Mouse (Mus musculus) CH12.LX (cell line): ENCODE results near the gene Mms19.
A peak's percentile ranks its signal among the peaks of the same experiment; 100 is the strongest.

Experiments used
- BHLHE40 ChIP-seq: IDR thresholded peaks from 2 replicates; pipeline ENCODE4 v1.6.1; 2011; ENCODE audit warnings: mild to moderate bottlenecking, low read depth, low read length, improper control_type of control experiment
- CTCF ChIP-seq, 2 experiments: IDR thresholded peaks in 1 of 2; conservative IDR thresholded peaks in 1 of 2; 2 replicates each; pipeline ENCODE4 v1.5.1; 2011 to 2012; ENCODE audit warnings: low read depth in 2 of 2, low read length in 2 of 2, improper control_type of control experiment in 1 of 2, inconsistent platforms in 1 of 2, mild to moderate bottlenecking in 1 of 2, moderate library complexity in 1 of 2
- E2F4 ChIP-seq: IDR thresholded peaks from 2 replicates; pipeline ENCODE4 v1.6.1; 2011; ENCODE audit warnings: low read depth, low read length, improper control_type of control experiment; ENCODE audit not compliant: insufficient replicate concordance
- ELF1 ChIP-seq: IDR thresholded peaks from 2 replicates; pipeline ENCODE4 v1.6.1; 2014; ENCODE audit warnings: low read depth, mild to moderate bottlenecking, inconsistent platforms, low read length, improper control_type of control experiment
- MAX ChIP-seq: IDR thresholded peaks from 2 replicates; pipeline ENCODE4 v1.6.1; 2011; ENCODE audit warnings: low read length, improper control_type of control experiment
- MAZ ChIP-seq: IDR thresholded peaks from 2 replicates; pipeline ENCODE4 v1.6.1; 2012; ENCODE audit warnings: low read depth, mild to moderate bottlenecking, inconsistent platforms, low read length, improper control_type of control experiment, moderate library complexity
- TBP ChIP-seq: conservative IDR thresholded peaks from 2 replicates; pipeline ENCODE4 v1.6.1; 2011; ENCODE audit warnings: low read depth, low read length, improper control_type of control experiment
- ZC3H11A ChIP-seq: IDR thresholded peaks from 2 replicates; pipeline ENCODE4 v1.6.1; 2012; ENCODE audit warnings: low read depth, mild to moderate bottlenecking, inconsistent platforms, low read length, improper control_type of control experiment
- ZKSCAN1 ChIP-seq: IDR thresholded peaks from 2 replicates; pipeline ENCODE4 v1.6.1; 2012; ENCODE audit warnings: low read depth, inconsistent platforms, low read length, improper control_type of control experiment, borderline replicate concordance
- ZNF384 ChIP-seq: IDR thresholded peaks from 2 replicates; pipeline ENCODE4 v1.6.1; 2012; ENCODE audit warnings: low read depth, low read length, improper control_type of control experiment, inconsistent platforms

GRCm38 (mm10) chr19:41933179-41934086, 47.5 kb downstream of the Mms19 start, which contains the start of the genes Exosc1 and Zdhhc16:
- TF ChIP-seq CTCF (conservative IDR thresholded peaks at IDR 0.05 in 1 of 2, IDR thresholded peaks at IDR 0.05 in 1 of 2; ENCODE audit: low read depth in 2 of 2, low read length in 2 of 2), result no peak
- TF ChIP-seq TBP, result peak; percentile 83; the same call in 1 of the 2 replicates
- no peak for TF ChIP-seq ZC3H11A
- peak; percentile 37; the same call in 1 of the 2 replicates for TF ChIP-seq BHLHE40
- no peak for TF ChIP-seq ZKSCAN1
- peak; percentile 92 for TF ChIP-seq MAX
- TF ChIP-seq MAZ, result 0 out of 2 replicates have a peak, but pooled peaks have one; percentile 35
- TF ChIP-seq ZNF384, result peak; percentile 67
- TF ChIP-seq ELF1, result peak; percentile 95
- TF ChIP-seq E2F4, result no peak
